Mouse (Mus musculus) G1E (cell line): Measurements from ENCODE around the gene Eef1e1.

ENCODE experiments used
- CTCF ChIP-seq: IDR thresholded peaks from 2 replicates; pipeline ENCODE4 v1.5.1; 2012; ENCODE audit warnings: low read depth, low read length, inconsistent platforms, mixed read lengths
- GATA1 ChIP-seq: IDR thresholded peaks from 2 replicates; pipeline ENCODE4 v1.6.1; 2012; ENCODE audit warnings: borderline replicate concordance, low read length, inconsistent platforms, mixed read lengths
- GATA2 ChIP-seq: IDR thresholded peaks from 2 replicates; pipeline ENCODE4 v1.6.1; 2012; ENCODE audit warnings: low read depth, low read length, inconsistent platforms, borderline replicate concordance
- POLR2AphosphoS5 ChIP-seq: IDR thresholded peaks from 2 replicates; pipeline ENCODE4 v1.6.1; 2012; ENCODE audit warnings: low read depth, low read length, inconsistent platforms; ENCODE audit not compliant: insufficient replicate concordance
- TAL1 ChIP-seq: conservative IDR thresholded peaks from 2 replicates; pipeline ENCODE4 v1.6.1; 2012; ENCODE audit warnings: low read depth, low read length, inconsistent platforms, mixed read lengths

- TF ChIP-seq CTCF (no peak), GATA1 (no peak), POLR2AphosphoS5 (no peak), GATA2 (no peak), TAL1 (no peak)
These were observed 11.2 kb upstream of the Eef1e1 start for GRCm38 (mm10) chr13:38670051-38670450.
